Mouse (Mus musculus) lung, embryonic 14.5 days (tissue): ENCODE measurements around the gene Celf5. TPM values are rescaled to one million over a fixed set of nuclear protein-coding genes. Genes with fewer than 3 reads are reported as not detected.

Source experiments
- ATAC-seq: fragments of 200-750 bp; cut with Nextera tagmentation; 2 replicates; pipeline ENCODE4 v1.8.0; 2017; ENCODE audit warnings: mild to moderate bottlenecking, moderate TSS enrichment, moderate library complexity; ENCODE audit not compliant: insufficient read depth
- DNase-seq: peaks from one replicate; pipeline ENCODE4 v3.0.0-alpha.2; 2015
- H3K27ac ChIP-seq: fragments of 300-500 bp; sonication (generic); 2 replicates; pipeline ENCODE4 v1.5.1; 2014; ENCODE audit warnings: low read depth, mild to moderate bottlenecking, moderate library complexity
- H3K27me3 ChIP-seq: fragments of 300-500 bp; sonication (generic); 2 replicates; pipeline ENCODE4 v1.6.1; 2014; ENCODE audit warnings: low read length, control low read depth; ENCODE audit not compliant: insufficient read depth
- H3K36me3 ChIP-seq: fragments of 300-500 bp; sonication (generic); 2 replicates; pipeline ENCODE4 v1.6.1; 2014; ENCODE audit warnings: control low read depth; ENCODE audit not compliant: insufficient read depth
- H3K4me1 ChIP-seq: fragments of 300-500 bp; sonication (generic); 2 replicates; pipeline ENCODE4 v1.6.1; 2014; ENCODE audit warnings: antibody characterized with exemption, control low read depth; ENCODE audit not compliant: insufficient read depth
- H3K4me2 ChIP-seq: fragments of 300-500 bp; sonication (generic); 2 replicates; pipeline ENCODE4 v1.6.1; 2014; ENCODE audit warnings: mild to moderate bottlenecking
- H3K4me3 ChIP-seq: fragments of 300-500 bp; sonication (generic); 2 replicates; pipeline ENCODE4 v1.5.1; 2014; ENCODE audit warnings: low read depth, low read length
- H3K9ac ChIP-seq: fragments of 300-500 bp; sonication (generic); 2 replicates; pipeline ENCODE4 v1.6.1; 2014
- H3K9me3 ChIP-seq: fragments of 300-500 bp; sonication (generic); 2 replicates; pipeline ENCODE4 v1.6.1; 2016; ENCODE audit warnings: low read depth, low read length, control low read depth
- CTCF ChIP-seq: IDR thresholded peaks from 2 replicates; pipeline ENCODE4 v1.5.1; 2016; ENCODE audit warnings: antibody characterized with exemption, low read depth
- WGBS: fragments of 180-500 bp; shearing (Covaris S2); extraction: QIAGEN DNeasy Blood & Tissue Kit; methylation state at CpG from one replicate; pipeline ENCODE4 v1.1.7; 2014; 5-methylcytosine and 5-hydroxymethylcytosine counted together
- polyA plus RNA-seq: library from polyadenylated mRNA; unstranded; fragments of >200 nt; fragmentation: Nextera tagmentation; extraction: Ambion mirVana; gene quantifications from 2 replicates; pipeline ENCODE4 v1.2.1, GENCODE M21; 2014

Celf5 gene
- polyA plus RNA-seq, 1 experiment from 2014 or later: 0.09 TPM

DNA sequence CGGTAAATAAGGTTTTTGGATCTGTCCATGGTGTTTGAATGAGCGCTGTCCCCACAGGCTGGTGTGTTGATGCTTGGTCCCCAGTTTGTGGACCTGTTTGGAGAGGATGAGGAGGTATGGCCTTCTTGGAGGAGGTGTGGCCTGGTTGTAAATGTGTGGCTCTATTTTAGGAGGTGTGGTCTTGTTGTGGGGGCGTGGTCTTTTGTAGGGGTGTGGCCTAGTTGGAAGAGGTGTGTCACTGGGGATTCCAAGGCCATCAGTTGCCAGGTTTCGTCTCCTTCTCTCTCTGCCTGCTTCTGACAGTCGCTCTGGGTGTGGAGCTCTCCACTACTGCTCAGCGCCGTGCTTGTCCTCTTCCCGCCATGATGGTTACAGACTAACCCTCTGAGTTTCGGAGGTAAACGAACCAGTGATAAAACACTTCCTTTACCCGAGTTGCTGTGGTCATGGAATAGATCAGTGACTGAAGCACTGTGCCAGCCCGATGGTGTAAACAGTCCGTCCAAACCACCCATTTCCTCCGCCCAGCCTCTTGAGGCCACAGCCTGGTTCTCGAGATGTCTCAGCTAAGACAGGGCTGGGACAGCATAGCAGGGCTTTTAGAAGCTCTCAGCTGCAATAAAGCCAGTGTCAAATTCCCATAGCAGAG lies 22.6 kb upstream of the Celf5 start:
- WGBS: 68% methylated on average over 15 of the region's 15 CpGs
- DNase-seq: no peak
- H3K36me3 ChIP-seq: no peaks in the 10 kb centered on the region
- H3K27ac ChIP-seq: no peak overlapping the region
- TF ChIP-seq CTCF: no peak
- H3K4me2 ChIP-seq: no peak overlapping the region
- no peak overlapping the region for H3K4me3 ChIP-seq
- H3K9me3 ChIP-seq: no peaks in the 10 kb centered on the region
- H3K9ac ChIP-seq: no peak overlapping the region
- no peaks in the 10 kb centered on the region for H3K4me1 ChIP-seq
- no peaks in the 10 kb centered on the region for H3K27me3 ChIP-seq
- ATAC-seq: no peak

DNA sequence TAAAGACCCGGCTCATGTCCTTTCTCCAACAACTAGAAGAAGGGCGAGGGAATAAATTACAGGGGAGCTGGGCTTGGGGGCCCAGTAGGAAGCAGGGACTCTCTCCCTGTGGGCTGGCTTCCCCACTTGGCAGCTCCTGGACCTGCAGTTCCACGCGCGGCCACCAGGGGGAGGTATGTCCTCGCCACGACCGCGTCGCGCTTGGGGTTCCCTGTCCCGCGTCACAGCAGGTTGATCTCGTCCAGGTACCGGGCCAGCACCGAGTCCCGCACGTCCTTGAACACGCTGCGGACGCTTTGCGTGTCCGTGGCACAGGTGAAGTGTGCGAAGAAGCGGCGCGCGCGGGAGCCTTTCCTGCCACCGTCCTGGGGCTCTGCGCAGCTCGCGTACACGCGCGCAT lies 20.1 kb upstream of the Celf5 start:
- H3K27ac ChIP-seq: no peak overlapping the region
- TF ChIP-seq CTCF: peak; percentile 100
- H3K4me1 ChIP-seq: no peaks in the 10 kb centered on the region
- H3K4me2 ChIP-seq: peak overlapping the region; percentile 64
- peak overlapping the region; percentile 33 for H3K4me3 ChIP-seq
- ATAC-seq: peak; percentile 39; the same call in 1 of the 2 replicates
- H3K9ac ChIP-seq: peak overlapping the region; percentile 43; the same call in 1 of the 2 replicates
- no peaks in the 10 kb centered on the region for H3K9me3 ChIP-seq
- 9% methylated on average over 36 of the region's 36 CpGs for WGBS
- H3K36me3 ChIP-seq: no peaks in the 10 kb centered on the region
- peak; percentile 87 for DNase-seq
- no peaks in the 10 kb centered on the region for H3K27me3 ChIP-seq

GRCm38 (mm10) chr10:81501863-81502262 lies 19.4 kb upstream of the Celf5 start:
- no peaks in the 10 kb centered on the region for H3K9me3 ChIP-seq
- 80% methylated on average over 5 of the region's 5 CpGs for WGBS
- H3K4me2 ChIP-seq: no peak overlapping the region
- no peak overlapping the region for H3K4me3 ChIP-seq
- no peak overlapping the region for H3K27ac ChIP-seq
- H3K4me1 ChIP-seq: 0 out of 2 replicates have a peak, but pooled peaks cover 1% of the 10 kb centered on the region
- DNase-seq: no peak
- ATAC-seq: no peak
- TF ChIP-seq CTCF: no peak
- no peaks in the 10 kb centered on the region for H3K36me3 ChIP-seq
- H3K9ac ChIP-seq: no peak overlapping the region
- no peaks in the 10 kb centered on the region for H3K27me3 ChIP-seq

GRCm38 (mm10) chr10:81500032-81500431 lies 17.5 kb upstream of the Celf5 start, which contains the start of gene S1pr4:
Gene S1pr4, minus strand, starts transcription at chr10:81500132.
- Histone ChIP-seq H3K27ac (no peak within 1 kb of the TSS), H3K36me3 (no peaks in the 10 kb centered on the region), H3K27me3 (no peaks in the 10 kb centered on the region), H3K4me3 (no peak within 1 kb of the TSS), H3K9me3 (no peaks in the 10 kb centered on the region), H3K4me2 (0 out of 2 replicates have a peak within 1 kb of the TSS, but pooled peaks have one; percentile 23), H3K4me1 (peaks cover 6% of the 10 kb centered on the region; the same call in 1 of the 2 replicates), H3K9ac (no peak within 1 kb of the TSS; the same call in 1 of the 2 replicates)
- ATAC-seq (no peak), DNase-seq (no peak)
- no peak for TF ChIP-seq CTCF
- 83% methylated on average over 3 of the region's 3 CpGs for WGBS

GRCm38 (mm10) chr10:81499250-81499901 lies 16.9 kb upstream of the Celf5 start:
- no peaks in the 10 kb centered on the region for H3K36me3 ChIP-seq
- H3K27ac ChIP-seq: no peak overlapping the region
- TF ChIP-seq CTCF: no peak
- ATAC-seq: no peak
- 0 out of 2 replicates have a peak overlapping the region, but pooled peaks have one; percentile 23 for H3K4me2 ChIP-seq
- peak; percentile 17 for DNase-seq
- H3K27me3 ChIP-seq: no peaks in the 10 kb centered on the region
- 58% methylated on average over 23 of the region's 23 CpGs for WGBS
- H3K4me1 ChIP-seq: peaks cover 11% of the 10 kb centered on the region; the same call in 1 of the 2 replicates
- no peak overlapping the region for H3K4me3 ChIP-seq
- H3K9ac ChIP-seq: no peak overlapping the region; the same call in 1 of the 2 replicates
- H3K9me3 ChIP-seq: no peaks in the 10 kb centered on the region

DNA sequence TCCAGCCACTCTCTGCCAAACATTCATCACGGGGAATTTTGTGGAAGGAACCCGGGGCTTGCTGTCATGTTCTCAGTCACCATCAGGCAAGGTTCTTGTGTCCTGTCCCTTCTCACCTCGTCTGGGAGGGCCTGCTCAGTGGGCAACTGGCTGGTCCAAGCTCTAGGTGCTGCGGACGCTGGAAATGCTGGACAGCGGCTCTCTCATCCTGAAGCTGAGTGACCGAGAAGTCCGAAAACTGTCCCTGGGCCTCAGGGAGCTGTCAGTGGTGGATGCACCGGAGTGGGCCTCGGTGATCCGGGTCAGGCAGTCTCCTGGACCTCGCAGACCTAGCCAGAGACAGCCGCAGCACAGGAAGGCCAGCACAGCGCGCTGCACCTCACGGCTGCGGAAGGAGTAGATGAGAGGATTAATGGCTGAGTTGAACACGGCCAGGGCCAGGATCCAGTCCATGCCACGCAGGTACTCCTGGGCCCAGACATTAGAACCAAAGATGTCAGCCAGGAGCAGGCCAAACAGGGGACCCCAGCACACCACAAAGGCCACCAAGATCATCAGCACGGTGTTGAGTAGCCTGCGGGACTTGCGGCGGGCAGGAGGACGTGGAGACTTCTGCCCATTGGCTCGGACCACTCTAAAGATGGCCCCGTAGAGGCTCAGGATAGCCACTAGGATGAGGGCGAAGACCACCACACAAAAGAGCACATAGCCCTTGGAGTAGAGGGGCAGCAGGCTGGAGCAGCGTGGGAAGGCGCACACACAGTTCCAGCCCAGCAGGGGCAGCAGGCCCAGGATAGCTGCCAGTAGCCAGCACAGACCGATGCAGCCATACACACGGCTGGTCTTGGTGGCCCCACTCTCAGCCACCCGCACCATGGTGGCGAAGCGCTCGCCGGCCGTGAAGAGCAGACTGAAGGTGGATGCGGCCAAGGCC lies 16.1 kb upstream of the Celf5 start:
- no peak overlapping the region for H3K4me3 ChIP-seq
- H3K36me3 ChIP-seq: no peaks in the 10 kb centered on the region
- TF ChIP-seq CTCF: peak; percentile 35
- H3K9ac ChIP-seq: no peak overlapping the region
- no peaks in the 10 kb centered on the region for H3K9me3 ChIP-seq
- 80% methylated on average over 38 of the region's 38 CpGs for WGBS
- DNase-seq (no peak), ATAC-seq (no peak)
- no peak overlapping the region for H3K27ac ChIP-seq
- no peaks in the 10 kb centered on the region for H3K27me3 ChIP-seq
- H3K4me2 ChIP-seq: peak overlapping the region; percentile 23; the same call in 1 of the 2 replicates
- H3K4me1 ChIP-seq: peaks cover 11% of the 10 kb centered on the region; the same call in 1 of the 2 replicates
